Mouse (Mus musculus): ENCODE measurements around the gene Pmpca.
"Not testable (repeated sequence)": the region's sequence is repeated elsewhere in the genome, so short reads cannot be mapped to it uniquely, and the experiment has no call there.

Pmpca gene

DNA sequence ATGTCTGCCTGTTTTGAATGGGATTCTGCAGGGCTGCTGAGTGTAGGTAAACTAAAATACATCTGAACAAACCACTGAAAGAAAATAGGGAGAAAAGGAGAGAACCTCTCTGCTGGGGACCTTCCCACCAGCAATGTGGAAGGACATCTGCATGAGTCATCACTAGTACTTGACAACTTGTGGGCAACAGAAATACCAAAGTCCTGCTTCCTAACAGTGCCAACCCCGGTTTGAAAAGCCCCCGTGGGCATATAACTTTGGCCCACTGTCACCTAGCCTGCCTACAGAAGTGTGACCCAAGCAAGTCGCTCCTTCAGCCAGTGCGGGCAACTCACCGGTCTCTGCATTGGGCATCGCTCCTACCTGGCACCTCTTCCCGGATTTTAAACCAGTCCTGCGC is 16.7 kb upstream of the Pmpca start:
- no peak for DNase-seq

DNA sequence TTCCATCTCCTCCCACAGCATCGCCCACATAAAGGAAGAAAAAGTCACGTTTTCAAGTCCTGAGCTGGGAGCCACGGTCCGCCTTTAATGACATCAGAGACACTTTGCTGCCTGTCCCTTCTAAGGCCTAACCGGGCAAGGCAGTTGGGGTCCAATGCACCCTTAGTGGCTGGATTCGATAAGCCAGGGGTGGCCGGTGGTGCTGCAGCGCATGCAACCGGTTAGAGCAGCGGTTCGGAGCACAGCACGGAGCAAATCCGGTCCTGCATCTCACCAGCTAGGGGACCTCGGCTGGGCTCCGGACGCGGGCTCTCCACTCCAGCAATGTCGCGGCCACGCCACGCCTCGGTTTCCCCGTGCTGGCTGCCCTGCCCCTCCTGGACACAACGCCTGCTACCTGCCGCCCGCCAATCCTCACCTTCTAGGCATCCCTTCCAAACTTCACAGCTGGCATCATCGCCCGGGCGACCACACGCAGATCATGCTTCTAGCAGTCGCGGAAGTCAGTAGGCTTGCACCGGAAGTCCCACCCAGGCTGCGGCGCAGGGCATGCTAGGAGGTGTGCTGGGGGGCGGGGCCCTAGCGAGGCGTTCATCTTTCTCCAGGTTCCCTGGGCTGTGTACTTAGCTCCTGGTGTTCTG is 8.9 kb upstream of the Pmpca start, which contains the start of gene Snapc4:
Snapc4 (minus strand) TSS at position 523 of the 641 bp plus-strand sequence.
- peak; percentile 90 for DNase-seq

DNA sequence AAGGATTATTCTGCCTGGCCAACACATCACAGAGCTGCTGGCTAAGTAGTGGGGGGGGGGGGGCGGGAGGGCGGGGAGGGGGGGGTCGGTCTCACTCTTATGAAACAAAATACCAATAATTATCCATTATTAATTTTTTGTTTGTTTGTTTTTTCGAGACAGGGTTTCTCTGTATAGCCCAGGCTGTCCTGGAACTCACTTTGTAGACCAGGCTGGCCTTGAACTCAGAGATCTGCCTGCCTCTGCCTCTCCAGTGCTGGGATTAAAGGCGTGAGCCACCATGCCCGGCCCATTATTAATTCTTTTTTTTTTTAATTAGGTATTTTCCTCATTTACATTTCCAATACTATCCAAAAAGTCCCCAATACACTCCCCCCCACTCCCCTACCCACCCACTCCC is 8.3 kb upstream of the Pmpca start:
- not testable (repeated sequence) for DNase-seq

DNA sequence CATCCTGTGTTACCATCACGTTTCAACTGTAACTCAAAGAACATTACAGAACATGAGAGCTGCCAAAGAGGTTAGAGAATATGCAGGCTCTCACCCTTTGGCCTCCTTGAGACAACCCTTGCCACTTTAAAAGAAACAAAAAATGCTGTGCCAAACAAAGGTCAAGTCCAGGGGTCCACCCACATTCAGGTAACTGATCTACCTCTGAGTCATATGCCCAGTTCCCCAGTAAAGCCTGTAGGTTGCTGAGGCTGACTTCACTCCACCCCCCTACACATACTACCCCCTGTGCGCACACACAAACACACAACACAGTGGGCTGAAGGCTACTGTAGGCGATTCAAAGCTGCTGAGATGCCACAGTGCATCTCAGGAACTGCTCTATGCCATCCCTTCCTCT is 1.4 kb upstream of the Pmpca start:
- no peak for DNase-seq

DNA sequence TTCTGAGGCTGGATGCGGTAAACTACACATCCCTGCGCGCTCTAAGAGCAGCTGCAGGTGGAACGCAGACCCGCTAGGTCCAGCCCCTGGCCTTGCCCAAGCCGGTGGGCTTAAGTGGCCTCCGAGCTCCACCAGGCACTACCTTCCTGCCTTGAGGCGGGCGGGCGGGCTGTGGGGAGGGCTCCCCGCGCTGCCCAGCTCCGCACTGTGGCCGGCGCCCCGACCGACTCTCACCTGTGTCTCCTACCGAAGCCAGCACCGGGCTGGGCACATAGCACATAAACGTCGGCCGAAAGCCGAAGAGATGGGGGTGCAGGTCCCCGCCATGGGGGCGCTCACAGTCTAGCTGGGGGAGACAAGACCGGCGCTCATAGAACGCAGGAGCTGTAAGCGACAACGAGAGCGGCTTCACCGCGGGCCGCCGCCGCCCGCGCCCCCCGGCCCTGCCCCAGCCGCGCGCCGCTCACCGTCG is 421 bp upstream of the Pmpca start:
- peak; percentile 14 for DNase-seq

DNA sequence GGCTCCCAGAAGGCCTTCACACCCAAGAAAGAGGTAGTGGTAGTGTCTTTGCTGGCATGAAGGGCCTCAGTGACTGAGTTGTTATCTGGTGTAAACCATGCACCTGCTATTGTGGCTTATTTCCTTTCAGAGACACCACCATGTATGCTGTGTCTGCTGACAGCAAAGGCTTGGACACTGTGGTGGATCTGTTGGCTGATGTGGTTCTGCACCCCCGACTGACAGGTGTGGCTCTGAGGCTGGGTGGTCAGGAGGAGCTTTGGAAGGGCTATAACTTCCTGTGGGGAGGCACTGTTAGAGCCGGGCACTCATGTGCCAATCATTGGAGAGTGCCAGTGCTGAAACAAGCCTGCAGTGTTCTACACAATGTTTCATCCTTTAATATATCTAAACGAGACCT is 1.8 kb downstream of the Pmpca start:
- no peak for DNase-seq

DNA sequence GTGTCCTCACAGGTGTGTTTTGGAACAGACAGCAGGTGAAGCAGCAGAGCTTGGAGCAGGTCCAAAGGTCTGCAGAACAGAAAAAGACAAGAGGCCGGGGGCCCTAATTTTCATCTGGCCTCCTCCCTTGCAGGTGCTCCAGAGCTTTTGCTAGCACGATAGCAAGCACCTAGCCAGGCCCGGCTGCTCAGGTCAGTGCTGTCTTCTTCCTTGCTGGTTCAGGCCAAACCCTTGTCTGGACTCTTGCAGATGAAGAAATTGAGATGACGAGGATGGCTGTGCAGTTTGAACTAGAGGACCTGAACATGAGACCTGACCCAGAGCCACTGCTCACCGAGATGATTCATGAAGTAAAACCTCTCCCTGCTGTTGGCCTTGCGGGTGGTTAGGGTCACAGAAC is 2.5 kb downstream of the Pmpca start:
- no peak for DNase-seq

DNA sequence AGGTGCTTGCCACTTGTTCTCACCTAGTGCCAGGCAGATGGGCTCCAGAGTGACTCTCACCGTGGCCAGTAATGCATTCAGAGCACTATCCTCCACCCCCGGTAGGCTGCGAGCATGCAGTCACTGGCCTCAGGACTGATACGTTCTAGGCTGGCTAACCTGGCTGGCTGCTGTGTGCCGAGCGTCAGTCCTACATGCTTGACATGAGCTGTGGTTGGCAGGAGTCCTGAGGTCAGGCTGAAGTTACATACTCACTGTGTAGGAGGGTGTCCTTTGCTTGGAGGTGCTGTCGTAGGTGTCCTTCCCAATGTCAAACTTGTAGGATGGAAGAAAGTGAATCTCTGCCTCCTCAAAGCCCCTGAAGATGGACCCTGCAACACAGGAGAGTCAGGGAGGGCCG is 9.8 kb downstream of the Pmpca start:
- no peak for DNase-seq

DNA sequence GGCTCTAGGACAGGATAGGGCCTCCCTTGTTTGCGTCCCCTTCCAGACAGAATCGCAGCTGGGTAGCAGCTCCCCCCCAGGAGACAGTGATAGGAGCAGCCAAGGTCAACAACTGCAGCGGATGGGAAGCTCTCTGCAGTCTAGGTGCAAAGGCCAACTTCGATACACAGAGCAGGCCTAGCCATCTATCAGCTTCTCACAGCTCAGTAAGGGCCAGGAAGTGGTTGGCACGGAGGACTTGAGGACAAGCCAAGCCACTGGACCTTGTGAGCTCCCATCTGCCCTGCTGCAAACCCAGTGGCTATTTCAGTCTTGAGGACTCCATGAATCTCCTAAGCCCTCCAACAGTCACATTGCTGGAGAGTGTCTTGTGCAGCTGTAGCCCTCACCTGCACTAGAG is 10.5 kb downstream of the Pmpca start:
- no peak for DNase-seq

DNA sequence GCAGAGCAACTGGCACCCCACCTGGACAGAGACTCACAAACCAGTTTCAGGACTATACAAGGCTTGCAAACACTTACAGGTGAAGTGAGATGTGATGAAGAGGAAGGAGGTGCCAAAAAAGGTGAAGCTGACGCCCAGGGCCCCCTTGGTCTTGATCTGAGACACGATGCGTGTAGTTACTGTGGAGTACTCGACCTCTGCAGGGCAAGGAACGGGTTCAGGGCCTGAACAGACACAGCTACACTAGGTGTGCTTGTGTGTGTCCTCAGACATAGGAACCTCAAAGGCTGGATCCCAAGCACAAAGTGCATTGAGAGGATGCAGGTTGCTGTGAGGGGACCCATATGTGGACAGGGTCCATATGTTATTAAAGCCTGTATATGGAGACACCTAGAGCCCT is 11.2 kb downstream of the Pmpca start:
- DNase-seq, result no peak

DNA sequence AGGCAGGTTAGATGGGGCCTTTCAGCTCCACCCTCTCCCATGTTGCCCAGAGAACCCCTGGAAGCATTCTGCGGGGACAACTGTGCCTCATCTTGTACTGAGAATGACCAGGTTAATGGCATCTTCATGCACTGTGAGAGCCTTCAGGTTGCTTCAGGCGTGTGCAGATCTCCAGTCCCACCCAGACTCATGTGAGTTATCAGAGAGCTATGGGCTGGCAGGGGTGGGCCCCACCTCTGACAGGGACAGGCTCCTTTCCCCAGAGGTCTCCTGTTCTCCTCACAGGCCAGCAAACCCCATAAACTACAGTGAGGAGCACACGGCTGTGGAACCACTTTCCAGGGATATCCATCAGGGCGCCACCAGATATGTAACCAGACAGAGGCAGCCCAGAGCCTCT is 11.9 kb downstream of the Pmpca start:
- no peak for DNase-seq

DNA sequence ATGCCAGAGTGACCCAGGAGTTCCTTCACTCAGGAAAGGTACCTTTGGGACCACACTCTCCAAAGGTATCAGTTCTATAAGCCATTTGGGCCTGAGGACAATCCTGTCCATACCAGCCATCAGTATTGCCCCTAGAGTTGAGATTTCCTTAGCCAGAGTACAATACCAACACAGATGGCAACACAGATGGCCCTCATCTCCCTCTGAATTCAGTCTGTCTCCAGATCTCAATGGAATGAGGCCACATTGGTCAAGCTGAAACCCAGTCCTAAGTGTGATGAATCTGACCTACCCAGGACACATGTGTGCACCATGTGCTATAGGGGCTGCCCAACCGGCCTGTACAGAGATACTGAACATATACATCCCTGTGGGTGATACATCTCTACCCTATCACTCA is 13.1 kb downstream of the Pmpca start:
- no peak for DNase-seq

DNA sequence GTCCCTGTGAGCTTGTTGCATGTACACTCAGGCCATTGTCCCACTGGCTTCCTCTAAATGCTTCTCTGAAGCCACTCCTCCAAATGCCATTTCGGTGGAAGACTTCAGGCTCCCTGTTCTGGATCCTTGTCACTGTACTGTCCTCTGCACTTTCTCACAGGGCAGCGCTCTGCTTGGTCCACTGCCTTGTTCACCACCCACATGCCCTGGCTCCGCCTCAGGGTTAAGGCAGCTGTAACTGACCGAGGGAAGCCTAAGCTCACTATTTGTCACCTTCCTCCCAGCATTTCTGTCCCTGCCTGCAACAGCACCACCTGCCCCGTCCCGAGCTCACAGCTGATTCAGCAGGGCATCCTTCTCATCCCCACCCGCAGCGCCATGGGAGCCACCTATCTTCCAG is 14.2 kb downstream of the Pmpca start:
- no peak for DNase-seq

DNA sequence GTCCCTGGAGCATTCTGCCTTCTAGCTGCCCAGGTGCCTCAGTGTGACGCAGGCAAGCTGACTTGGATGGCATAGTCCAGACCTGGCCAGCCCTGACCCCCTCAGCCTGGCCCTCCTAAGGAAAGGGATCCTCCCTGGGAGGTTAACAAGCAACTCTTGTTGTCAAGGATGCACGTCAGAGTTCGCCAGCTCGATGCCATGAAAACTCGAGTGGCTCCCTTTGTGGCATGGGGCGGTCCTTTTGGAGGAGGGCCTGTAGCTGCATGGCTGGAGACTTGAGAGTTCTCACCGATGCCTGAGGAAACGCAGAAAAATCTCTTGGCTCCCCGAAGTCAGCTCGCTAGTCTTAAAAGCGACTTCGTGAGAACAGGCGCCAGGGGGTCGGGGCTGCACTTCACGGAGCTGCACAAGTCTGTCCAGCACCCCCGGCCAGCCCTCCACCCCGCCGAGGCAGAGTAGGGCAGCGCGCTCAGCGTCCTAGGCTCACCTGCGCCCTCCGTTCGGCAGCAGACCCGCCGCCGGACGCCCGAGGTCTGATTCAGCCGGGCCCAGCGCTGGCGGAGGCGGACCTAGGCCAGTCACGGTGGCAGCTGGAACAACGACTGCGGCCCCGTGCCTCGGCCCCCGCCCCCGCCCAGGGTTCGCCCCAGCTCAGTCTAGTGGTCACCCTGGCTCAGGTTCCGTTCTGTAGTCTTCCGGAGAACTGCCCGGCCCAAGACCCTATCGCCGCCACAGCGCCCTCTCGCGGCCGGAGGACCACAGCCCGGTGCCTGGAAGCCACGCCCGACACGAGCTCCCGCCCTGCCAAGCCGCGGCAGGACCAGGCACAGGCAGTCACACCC is 19.6 kb downstream of the Pmpca start, which contains the start of gene Inpp5e:
Inpp5e (minus strand) TSS at position 689 of the 842 bp plus-strand sequence.
- DNase-seq, result peak; percentile 98

DNA sequence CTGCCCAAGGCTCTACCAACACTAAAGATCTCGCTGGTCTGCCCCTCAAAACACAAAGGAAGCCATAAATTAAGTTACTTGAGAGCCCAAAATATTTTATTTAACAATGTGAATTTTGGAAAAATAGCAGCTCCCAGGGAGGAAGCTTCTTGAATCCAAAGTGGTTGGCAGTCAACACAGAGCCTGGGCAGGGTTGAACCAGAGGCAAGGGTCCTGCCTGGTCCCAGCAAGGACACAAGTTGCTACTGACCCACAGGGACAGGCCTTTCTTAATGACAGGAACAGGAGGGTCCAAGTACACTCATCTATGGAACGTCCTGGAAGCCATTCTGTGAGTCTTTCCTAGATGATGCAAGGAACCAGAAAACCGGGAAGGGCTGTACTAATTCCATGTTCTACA is 20.2 kb downstream of the Pmpca start:
- no peak for DNase-seq

DNA sequence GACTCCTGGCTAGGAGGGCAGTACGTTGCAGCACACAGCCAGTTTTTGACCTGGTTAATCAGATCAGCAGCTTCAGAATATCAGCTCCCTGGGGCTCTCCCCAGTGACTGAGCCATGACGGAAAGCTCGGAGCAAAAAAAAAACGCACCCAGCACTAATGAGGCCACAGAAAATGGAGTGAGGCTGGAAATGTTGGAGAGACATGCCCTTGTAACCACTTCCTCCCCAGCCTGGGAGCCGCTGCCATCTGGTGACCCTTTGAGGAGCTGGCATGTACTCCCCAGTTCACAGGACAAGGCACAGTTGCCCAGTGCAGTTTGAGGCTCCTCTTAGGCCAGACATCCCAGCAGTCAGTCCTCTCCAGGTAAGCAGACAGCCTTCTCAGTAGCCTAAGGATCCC is 21.0 kb downstream of the Pmpca start:
- no peak for DNase-seq

DNA sequence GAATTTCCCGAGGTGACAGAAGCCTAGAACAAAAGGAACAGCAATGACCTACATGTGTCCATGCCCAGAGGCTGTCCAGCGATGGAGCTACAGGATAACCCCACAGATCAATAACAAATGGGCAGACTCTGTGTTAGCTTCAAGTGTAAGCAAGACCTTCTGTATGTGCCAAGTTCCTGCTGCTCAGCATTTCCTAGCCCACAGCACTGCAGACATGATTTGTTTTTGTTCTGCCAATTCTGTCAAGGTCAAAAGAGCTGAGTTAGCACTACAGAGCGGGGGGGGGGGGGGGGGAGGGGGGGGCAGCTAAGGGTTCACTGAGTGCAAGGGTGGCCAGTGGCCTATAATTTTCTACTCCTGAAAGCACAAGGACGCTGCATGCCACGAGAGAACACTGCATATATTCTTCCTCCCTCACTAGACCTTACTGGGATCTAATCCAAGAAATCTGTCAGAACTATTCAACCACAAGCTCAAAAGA is 21.8 kb downstream of the Pmpca start:
- DNase-seq, result peak; percentile 26

DNA sequence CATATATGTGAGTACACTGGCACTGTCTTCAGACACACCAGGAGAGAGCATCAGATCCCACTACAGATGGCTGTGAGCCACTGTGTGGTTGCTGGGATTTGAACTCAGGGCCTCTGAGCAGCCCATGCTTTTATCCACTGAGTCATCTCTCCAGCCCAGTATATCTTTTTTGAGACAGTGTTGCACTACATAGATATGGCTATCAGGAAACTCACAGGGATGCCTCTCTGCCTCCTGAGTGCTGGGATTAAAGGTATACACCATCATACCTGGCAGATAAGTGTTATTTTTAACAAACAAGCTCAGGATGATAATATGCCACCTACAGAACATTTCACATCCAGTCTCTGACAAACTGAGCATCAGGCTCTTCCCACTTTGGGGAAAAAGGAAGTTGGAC is 27.9 kb downstream of the Pmpca start:
- no peak for DNase-seq

DNA sequence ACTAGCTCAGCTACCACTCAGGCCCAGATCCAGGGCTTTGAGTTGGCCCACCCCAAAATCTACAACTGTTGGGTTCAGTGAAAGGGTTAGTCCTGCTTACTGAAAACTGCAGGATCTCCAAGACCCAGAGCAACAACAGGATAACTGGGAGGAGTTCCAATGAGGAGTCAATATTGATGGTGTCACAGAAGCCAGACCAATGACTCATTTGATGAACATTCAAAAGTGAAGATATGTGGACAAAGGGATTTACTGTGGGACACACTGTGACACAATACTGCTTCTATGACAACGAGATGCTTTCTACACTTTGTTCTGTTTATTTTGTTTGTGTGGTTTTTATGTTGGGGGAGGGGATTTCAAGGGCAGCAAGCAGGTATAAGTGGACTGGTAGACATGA is 29.0 kb downstream of the Pmpca start:
- DNase-seq, result no peak

DNA sequence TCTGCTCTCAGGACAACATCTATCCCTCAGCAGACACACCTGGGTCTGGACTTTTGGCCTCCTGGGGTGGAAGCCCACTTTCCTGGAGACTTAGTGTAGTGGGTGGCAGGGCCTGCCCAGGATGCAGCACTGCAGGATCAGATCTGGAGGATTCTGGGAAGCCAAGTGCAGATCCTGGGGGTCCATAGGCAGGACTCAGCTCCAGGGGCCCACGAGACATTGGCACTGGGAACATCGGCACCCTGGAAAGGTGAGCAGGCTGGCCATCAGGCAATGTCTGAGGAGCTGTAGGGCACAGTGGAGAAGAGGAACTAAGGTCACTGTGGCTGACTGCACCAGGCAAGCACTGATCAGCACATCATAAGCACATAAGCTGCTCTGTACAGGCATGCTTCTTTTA is 32.8 kb downstream of the Pmpca start:
- no peak for DNase-seq

DNA sequence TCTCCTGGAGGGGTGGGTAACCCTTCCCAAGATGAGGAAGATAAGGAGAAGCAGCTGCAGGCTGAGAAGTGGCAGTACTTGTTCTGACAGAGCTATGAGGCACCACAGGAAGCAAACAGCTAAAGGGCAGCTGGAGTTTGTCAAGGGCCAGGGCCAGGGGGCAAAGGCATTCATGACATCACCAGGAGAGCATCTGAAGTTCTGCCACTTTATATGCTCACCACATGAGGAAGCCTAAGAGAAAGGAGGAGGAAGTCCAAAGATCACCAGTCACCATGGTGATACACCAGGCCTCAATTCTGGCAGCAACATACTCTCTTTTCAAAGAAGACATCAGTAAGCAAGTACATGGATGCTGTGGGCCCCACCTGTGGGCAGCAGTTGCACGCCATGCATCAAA is 33.9 kb downstream of the Pmpca start:
- peak; percentile 33 for DNase-seq

DNA sequence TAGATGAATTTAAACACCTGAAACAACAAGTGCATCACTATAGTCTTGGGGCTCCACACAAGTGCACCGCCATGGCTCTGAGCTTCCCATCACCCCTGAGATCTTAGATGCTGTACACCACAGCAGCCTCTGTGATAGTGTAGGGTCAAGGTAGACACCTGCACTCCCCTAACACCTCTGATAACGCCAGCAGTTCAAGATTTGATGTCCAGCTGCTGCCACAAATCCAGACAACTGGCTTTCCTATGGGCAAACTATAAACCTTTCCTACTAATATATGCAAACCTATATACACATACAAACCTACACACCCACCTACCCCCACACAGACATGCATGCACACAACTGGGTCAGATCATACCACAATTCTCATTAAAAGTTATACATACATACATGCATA is 35.4 kb downstream of the Pmpca start:
- DNase-seq, result no peak

DNA sequence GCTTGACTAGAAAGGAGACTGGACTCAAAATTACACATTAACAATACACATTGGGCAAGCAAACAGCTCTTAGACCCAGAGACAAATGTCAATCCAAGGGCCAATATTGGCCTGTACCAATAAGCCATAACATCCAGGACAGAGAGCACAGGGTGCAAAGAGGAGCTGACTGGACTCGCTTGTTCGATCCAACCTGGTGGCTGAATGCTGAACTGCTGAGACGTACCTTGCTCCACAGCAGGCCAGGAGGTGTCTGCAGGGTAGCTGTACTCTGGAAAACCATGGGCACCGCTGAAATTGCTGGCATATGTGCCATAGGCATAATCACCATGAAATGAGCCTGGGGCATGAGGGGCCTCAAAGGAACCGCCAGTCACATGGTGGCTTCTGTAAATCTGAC is 40.7 kb downstream of the Pmpca start:
- no peak for DNase-seq
